Mouse (Mus musculus): ENCODE results near the gene Arid5a. TPM values are rescaled to one million over a fixed set of nuclear protein-coding genes. Genes with fewer than 3 reads are reported as not detected.
A peak's percentile ranks its signal among the peaks of the same experiment; 100 is the strongest.

The Arid5a gene
- polyA plus RNA-seq, 1 experiment from 2014 or later = 4.9 TPM

DNA sequence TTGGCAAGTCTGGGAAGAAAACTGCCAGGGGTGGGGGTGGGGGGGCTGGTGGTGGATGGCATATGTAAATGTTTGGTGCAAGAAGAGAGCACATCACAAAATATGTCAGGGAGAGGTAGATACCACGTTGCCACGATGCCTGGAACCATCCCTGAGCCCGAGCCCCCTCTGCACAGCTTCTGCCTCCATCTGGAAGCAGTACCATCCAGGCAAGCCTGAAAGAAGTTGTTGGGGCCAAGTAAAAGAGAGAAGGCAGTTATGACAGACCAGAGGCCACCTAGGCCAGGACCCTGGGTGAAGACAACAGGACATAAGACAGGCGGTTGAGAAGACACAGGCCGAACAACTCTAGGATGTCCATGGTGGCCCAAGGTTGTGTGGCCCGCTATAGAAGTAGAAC is 7.0 kb upstream of the Arid5a start:
- ATAC-seq (ENCODE audit: low read depth) = no peak
- no peak overlapping the region for H3K27ac ChIP-seq (ENCODE audit: low read length)
- H3K4me2 ChIP-seq (ENCODE audit: low read depth, low read length) = no peak overlapping the region
- H3K36me3 ChIP-seq (ENCODE audit: control insufficient read depth, insufficient read depth) = no peaks in the 10 kb centered on the region
- H3K9me3 ChIP-seq (replicated peaks; ENCODE audit: control insufficient read depth, low read length) = no peaks in the 10 kb centered on the region
- H3K27me3 ChIP-seq (ENCODE audit: control insufficient read depth, insufficient read depth, low read depth, low read length) = peaks cover 48% of the 10 kb centered on the region
- no peaks in the 10 kb centered on the region; the same call in 1 of the 2 replicates for H3K4me1 ChIP-seq (ENCODE audit: control insufficient read depth, low read depth, low read length)
- H3K9ac ChIP-seq (ENCODE audit: low read depth, low read length) = no peak overlapping the region
- no peak overlapping the region for H3K4me3 ChIP-seq (ENCODE audit: low read depth, low read length)
- 71% methylated on average over 6 of the region's 6 CpGs for WGBS (ENCODE audit: insufficient replicate concordance)

DNA sequence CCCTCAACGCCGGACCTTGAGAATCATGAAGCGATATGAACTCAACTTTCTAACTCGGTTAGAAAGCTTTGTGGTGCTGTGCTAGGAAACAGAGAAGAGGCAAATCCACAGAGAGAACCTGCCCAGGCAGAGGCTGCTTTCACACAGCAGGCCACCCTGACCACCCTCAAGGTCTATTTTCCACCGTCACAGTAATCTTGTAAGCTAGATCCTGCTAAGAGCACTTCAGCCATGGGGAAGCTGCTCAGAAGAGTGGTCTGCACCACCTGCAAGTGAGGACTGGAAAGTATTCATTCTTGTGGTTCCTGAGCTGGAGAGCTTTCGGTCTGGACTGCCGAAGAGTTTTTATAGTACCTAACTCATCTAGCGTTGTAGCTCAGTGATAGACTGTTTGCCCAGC is 5.3 kb upstream of the Arid5a start:
- Histone ChIP-seq H3K4me3 (ENCODE audit: low read depth, low read length) (no peak overlapping the region), H3K4me2 (ENCODE audit: low read depth, low read length) (no peak overlapping the region), H3K27ac (ENCODE audit: low read length) (no peak overlapping the region), H3K27me3 (ENCODE audit: control insufficient read depth, insufficient read depth, low read depth, low read length) (peaks cover 48% of the 10 kb centered on the region), H3K9ac (ENCODE audit: low read depth, low read length) (no peak overlapping the region), H3K4me1 (ENCODE audit: control insufficient read depth, low read depth, low read length) (no peaks in the 10 kb centered on the region; the same call in 1 of the 2 replicates), H3K9me3 (replicated peaks; ENCODE audit: control insufficient read depth, low read length) (no peaks in the 10 kb centered on the region), H3K36me3 (ENCODE audit: control insufficient read depth, insufficient read depth) (no peaks in the 10 kb centered on the region)
- 66% methylated on average over 8 of the region's 8 CpGs for WGBS (ENCODE audit: insufficient replicate concordance)
- ATAC-seq (ENCODE audit: low read depth) = no peak

DNA sequence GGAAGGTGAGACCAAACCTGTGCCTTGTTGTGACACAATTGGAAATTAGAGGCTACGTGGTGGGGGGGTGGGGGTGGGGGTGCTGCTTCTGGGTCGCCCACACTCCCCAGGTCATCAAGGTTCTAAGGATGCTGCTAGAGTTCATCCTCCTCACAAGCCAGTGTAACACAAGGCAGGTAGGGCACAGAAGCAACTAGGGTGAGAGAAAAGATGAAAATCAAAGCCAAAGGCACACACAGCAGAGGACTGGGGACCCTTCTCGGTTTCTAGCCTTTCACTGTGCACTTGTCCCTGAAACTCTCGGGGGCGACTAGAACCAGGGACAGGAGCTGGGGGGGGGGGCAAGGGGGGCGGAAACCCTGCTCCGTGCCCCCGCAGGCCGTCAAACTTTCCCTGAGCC is 4.6 kb upstream of the Arid5a start:
- H3K4me1 ChIP-seq (ENCODE audit: control insufficient read depth, low read depth, low read length) = no peaks in the 10 kb centered on the region; the same call in 1 of the 2 replicates

DNA sequence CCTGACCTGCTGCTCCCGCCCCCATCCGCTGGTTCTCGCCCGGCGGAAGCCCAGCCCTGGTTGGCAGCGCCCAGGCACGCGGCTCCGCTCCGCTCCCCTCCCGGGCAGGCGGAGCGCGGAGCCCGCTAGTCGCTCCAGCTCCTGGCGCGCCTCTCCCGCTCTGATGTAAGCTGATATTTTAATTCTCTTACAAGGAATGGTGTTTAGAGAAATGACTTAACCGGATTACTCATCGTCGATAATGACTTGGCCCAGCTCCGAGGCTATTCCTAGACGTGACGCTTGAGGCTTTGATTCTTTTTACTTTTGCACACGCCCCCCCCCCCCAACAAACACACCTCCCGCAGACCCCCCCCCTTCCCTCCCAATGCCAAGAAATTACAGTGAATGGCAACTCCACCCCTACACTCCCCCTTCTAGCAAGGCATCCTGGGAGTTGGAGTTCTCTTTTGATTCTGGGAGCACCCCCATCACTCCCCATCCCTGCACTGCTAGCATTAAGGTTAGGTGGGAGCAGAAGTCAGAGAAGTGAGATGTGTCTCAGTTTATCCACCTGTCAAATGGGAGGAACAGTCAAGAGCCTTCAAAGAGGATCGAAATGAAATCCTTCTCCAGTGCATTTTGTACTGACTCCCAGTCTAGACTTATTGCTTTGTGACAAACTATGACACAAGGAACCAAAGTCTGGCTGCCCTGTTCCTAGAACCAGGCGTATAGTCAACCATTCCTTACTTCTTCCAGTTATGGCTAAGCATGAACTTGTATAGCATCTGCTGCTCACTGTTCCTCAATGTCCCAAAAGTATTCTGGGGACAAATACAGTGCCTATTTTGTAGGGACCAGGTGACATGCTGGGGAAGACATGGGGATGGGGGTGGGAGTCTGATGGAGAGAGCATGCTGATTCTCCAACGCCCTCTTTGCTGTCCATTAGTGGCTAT is 3.9 kb upstream of the Arid5a start:
- Histone ChIP-seq H3K9me3 (replicated peaks; ENCODE audit: control insufficient read depth, low read length) (no peaks in the 10 kb centered on the region), H3K4me1 (ENCODE audit: control insufficient read depth, low read depth, low read length) (peaks cover 3% of the 10 kb centered on the region), H3K27ac (ENCODE audit: low read length) (no peak overlapping the region), H3K36me3 (ENCODE audit: control insufficient read depth, insufficient read depth) (no peaks in the 10 kb centered on the region), H3K9ac (ENCODE audit: low read depth, low read length) (no peak overlapping the region), H3K4me3 (ENCODE audit: low read depth, low read length) (peak overlapping the region; percentile 11), H3K4me2 (ENCODE audit: low read depth, low read length) (peak overlapping the region; percentile 43), H3K27me3 (ENCODE audit: control insufficient read depth, insufficient read depth, low read depth, low read length) (peaks cover 42% of the 10 kb centered on the region)
- ATAC-seq (ENCODE audit: low read depth) = no peak
- 7% methylated on average over 30 of the region's 30 CpGs for WGBS (ENCODE audit: insufficient replicate concordance)

More for the DNA sequence above, 4.6 kb upstream of the Arid5a start:
- H3K4me3 ChIP-seq (ENCODE audit: low read depth, low read length) = peak overlapping the region; percentile 11
- peak overlapping the region; percentile 43 for H3K4me2 ChIP-seq (ENCODE audit: low read depth, low read length)
- H3K9me3 ChIP-seq (replicated peaks; ENCODE audit: control insufficient read depth, low read length) = no peaks in the 10 kb centered on the region
- no peak overlapping the region for H3K27ac ChIP-seq (ENCODE audit: low read length)
- no peaks in the 10 kb centered on the region for H3K36me3 ChIP-seq (ENCODE audit: control insufficient read depth, insufficient read depth)
- H3K9ac ChIP-seq (ENCODE audit: low read depth, low read length) = no peak overlapping the region
- H3K27me3 ChIP-seq (ENCODE audit: control insufficient read depth, insufficient read depth, low read depth, low read length) = peaks cover 48% of the 10 kb centered on the region
- 17% methylated on average over 8 of the region's 9 CpGs for WGBS (ENCODE audit: insufficient replicate concordance)
- no peak for ATAC-seq (ENCODE audit: low read depth)

DNA sequence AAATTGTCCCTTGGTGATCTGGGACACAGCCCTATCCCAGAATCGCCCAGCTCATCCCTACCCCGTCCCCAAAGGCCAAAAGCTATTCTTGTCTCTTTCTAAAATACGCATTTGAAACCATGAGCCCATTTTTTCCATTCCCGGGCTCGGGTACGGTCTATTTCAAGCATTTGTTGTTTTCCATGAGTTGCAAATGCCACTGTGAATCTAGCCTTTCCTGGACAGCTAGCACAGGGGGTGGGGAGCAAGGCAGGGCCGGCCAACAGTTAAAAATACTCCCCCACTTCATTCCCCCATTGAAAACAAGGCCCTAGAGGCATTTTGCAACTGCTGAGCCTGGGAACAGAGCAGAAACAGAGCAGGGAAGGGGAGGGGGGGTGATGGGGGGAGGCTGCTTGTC is 2.8 kb upstream of the Arid5a start:
- Histone ChIP-seq H3K36me3 (ENCODE audit: control insufficient read depth, insufficient read depth) (no peaks in the 10 kb centered on the region), H3K4me2 (ENCODE audit: low read depth, low read length) (no peak overlapping the region), H3K27me3 (ENCODE audit: control insufficient read depth, insufficient read depth, low read depth, low read length) (peaks cover 39% of the 10 kb centered on the region), H3K4me3 (ENCODE audit: low read depth, low read length) (no peak overlapping the region), H3K9me3 (replicated peaks; ENCODE audit: control insufficient read depth, low read length) (no peaks in the 10 kb centered on the region), H3K9ac (ENCODE audit: low read depth, low read length) (no peak overlapping the region), H3K4me1 (ENCODE audit: control insufficient read depth, low read depth, low read length) (peaks cover 8% of the 10 kb centered on the region), H3K27ac (ENCODE audit: low read length) (no peak overlapping the region)
- 57% methylated on average over 7 of the region's 7 CpGs for WGBS (ENCODE audit: insufficient replicate concordance)
- no peak for ATAC-seq (ENCODE audit: low read depth)

DNA sequence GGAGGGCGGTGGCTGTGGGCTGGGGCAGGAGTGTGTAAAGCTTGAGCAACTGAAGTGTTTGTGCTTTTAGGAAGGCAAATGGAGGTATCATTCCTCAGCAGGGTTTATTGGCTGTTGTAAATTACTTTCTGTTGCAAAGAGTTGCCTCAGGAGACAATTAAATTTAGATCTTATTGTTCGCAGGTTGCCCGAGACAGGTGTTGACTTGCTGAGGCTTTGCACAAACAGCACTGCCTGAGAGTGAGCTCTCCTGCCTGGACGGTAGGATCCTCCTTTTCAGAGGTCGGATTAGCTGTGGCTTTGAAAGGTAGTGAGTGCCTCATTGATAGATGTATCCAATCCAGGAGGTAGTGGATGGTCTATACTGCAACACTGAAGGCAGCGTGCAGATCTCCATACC is 1.4 kb upstream of the Arid5a start:
- Histone ChIP-seq H3K9me3 (replicated peaks; ENCODE audit: control insufficient read depth, low read length) (no peaks in the 10 kb centered on the region), H3K4me3 (ENCODE audit: low read depth, low read length) (no peak overlapping the region), H3K4me2 (ENCODE audit: low read depth, low read length) (no peak overlapping the region), H3K36me3 (ENCODE audit: control insufficient read depth, insufficient read depth) (no peaks in the 10 kb centered on the region), H3K27me3 (ENCODE audit: control insufficient read depth, insufficient read depth, low read depth, low read length) (peaks cover 29% of the 10 kb centered on the region), H3K9ac (ENCODE audit: low read depth, low read length) (no peak overlapping the region), H3K4me1 (ENCODE audit: control insufficient read depth, low read depth, low read length) (peaks cover 8% of the 10 kb centered on the region), H3K27ac (ENCODE audit: low read length) (no peak overlapping the region)
- ATAC-seq (ENCODE audit: low read depth) = no peak
- 67% methylated on average over 6 of the region's 6 CpGs for WGBS (ENCODE audit: insufficient replicate concordance)

DNA sequence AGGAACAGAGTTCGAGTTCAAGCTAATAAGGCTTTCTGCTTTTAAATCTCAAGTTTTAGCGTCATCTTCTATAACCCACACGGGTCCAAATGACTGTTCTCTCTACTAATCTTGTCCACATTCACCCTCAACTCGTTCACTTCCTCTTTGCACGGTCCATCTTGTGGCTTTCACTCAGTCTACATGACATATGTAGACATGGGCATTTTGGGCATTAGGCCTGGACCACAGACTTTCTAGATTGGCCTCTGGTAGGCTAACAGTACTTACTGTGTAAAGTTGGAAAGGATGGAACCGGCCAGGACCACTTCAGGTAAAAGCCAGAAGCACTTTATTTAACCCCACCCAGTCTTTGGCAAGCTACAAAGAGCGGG is 425 bp upstream of the Arid5a start:
- ATAC-seq (ENCODE audit: low read depth) = no peak
- Histone ChIP-seq H3K27ac (ENCODE audit: low read length) (no peak overlapping the region), H3K36me3 (ENCODE audit: control insufficient read depth, insufficient read depth) (no peaks in the 10 kb centered on the region), H3K4me1 (ENCODE audit: control insufficient read depth, low read depth, low read length) (peaks cover 8% of the 10 kb centered on the region), H3K27me3 (ENCODE audit: control insufficient read depth, insufficient read depth, low read depth, low read length) (peaks cover 24% of the 10 kb centered on the region), H3K4me3 (ENCODE audit: low read depth, low read length) (no peak overlapping the region), H3K9ac (ENCODE audit: low read depth, low read length) (no peak overlapping the region), H3K9me3 (replicated peaks; ENCODE audit: control insufficient read depth, low read length) (no peaks in the 10 kb centered on the region), H3K4me2 (ENCODE audit: low read depth, low read length) (peak overlapping the region; percentile 96; the same call in 1 of the 2 replicates)
- WGBS (ENCODE audit: insufficient replicate concordance) = 28% methylated on average over 7 of the region's 7 CpGs

DNA sequence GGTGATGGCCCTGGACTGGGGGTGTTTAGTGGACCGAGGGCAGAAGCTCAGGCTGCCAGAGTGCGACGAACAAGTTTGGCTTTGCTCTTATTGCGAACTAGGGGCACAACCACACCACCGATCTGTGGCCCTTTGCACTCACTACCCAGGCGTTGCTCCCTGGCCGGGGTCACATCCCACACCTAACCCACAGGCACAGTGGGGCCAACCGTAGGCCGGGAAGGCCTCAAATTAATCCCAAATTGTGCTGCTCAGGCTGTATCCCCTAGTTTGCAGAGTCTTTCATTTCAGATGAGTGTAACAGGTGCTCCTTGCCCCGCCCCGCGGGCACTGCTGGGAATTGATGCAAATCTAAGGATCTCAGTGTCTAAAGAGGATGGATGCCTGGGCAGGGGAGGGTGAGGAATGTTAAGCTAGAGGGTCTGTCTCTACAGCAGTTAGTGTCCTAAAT is 943 bp downstream of the Arid5a start:
- Histone ChIP-seq H3K9me3 (replicated peaks; ENCODE audit: control insufficient read depth, low read length) (no peaks in the 10 kb centered on the region), H3K4me1 (ENCODE audit: control insufficient read depth, low read depth, low read length) (peaks cover 8% of the 10 kb centered on the region), H3K27ac (ENCODE audit: low read length) (peak overlapping the region; percentile 31), H3K36me3 (ENCODE audit: control insufficient read depth, insufficient read depth) (no peaks in the 10 kb centered on the region), H3K4me3 (ENCODE audit: low read depth, low read length) (peak overlapping the region; percentile 76), H3K4me2 (ENCODE audit: low read depth, low read length) (peak overlapping the region; percentile 96), H3K27me3 (ENCODE audit: control insufficient read depth, insufficient read depth, low read depth, low read length) (peaks cover 18% of the 10 kb centered on the region), H3K9ac (ENCODE audit: low read depth, low read length) (peak overlapping the region; percentile 74)
- ATAC-seq (ENCODE audit: low read depth) = no peak
- 5% methylated on average over 12 of the region's 12 CpGs for WGBS (ENCODE audit: insufficient replicate concordance)

DNA sequence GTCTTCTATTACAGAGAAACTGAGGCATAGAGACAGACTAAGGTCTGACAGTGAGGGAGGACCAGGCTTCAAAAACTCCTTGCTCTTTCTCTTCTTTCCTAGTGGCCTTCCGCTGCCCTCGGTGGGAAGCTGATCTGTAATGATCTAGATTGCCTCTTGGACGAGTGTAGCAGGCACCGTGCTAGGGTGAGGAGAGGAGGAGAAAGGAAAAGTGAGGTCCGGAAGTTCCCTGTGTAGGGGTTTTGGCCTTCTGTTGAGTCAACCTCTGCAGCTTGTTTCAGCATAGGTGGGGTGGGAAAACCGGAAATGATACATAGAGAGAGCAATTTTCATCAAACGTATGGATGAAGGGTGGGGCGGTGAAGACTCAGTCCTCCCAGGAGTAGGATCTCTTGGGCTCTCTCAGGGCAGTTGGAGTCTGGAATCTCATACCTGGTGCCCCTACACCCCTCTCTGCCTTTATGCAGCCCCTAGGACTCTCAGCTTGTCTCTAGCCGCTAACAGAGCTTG is 1.5 kb downstream of the Arid5a start:
- peaks cover 13% of the 10 kb centered on the region for H3K27me3 ChIP-seq (ENCODE audit: control insufficient read depth, insufficient read depth, low read depth, low read length)
- WGBS (ENCODE audit: insufficient replicate concordance) = 38% methylated on average over 9 of the region's 9 CpGs
- no peak overlapping the region for H3K9ac ChIP-seq (ENCODE audit: low read depth, low read length)
- no peak overlapping the region; the same call in 1 of the 2 replicates for H3K27ac ChIP-seq (ENCODE audit: low read length)
- no peaks in the 10 kb centered on the region for H3K9me3 ChIP-seq (replicated peaks; ENCODE audit: control insufficient read depth, low read length)
- peak overlapping the region; percentile 96 for H3K4me2 ChIP-seq (ENCODE audit: low read depth, low read length)
- no peak for ATAC-seq (ENCODE audit: low read depth)
- peaks cover 8% of the 10 kb centered on the region for H3K4me1 ChIP-seq (ENCODE audit: control insufficient read depth, low read depth, low read length)
- peak overlapping the region; percentile 76 for H3K4me3 ChIP-seq (ENCODE audit: low read depth, low read length)
- no peaks in the 10 kb centered on the region for H3K36me3 ChIP-seq (ENCODE audit: control insufficient read depth, insufficient read depth)

Measured in liver, embryonic 16.5 days (tissue).